Mouse (Mus musculus) spleen, adult 12 weeks (tissue): Measurements from ENCODE around the gene Ckm.

Experiments
- DNase-seq: peaks from one replicate; pipeline ENCODE4 v3.0.0; 2022; ENCODE audit warnings: low spot score

Ckm gene

DNA sequence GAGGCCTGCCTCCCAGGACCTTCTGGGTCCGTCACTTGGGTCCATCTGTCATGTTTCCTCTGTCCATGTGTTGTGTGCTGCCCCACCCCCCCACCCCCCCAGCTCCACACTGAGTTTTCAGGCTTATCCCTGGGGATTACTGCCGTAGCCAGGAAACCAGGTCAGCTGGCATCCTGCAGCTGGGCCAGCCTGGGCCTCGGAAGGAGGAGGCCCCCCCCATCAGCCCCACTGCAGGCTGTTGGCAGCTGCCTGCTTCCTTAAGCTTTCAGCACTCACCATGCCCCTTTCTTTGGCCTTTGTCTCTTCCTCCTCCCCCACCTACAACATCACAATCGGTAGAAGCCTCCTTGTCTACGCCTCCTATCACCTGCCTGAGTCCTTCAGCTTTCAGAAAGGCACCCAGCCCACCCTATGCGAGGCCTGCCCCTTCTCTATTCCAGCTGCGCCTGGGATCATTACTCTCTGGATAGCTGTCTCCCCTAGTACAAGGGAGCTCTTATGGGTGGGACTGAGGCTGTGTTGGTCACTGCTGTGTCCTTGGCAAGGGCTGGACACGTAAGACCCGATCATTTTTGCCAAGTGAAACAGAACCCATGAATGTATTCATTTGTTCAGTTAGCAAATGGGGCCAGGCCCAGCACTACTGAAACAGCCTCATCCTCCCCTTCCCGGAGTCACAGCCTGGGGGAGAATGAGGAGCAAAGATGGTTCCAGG, 15.7 kb upstream of the Ckm start:
- DNase-seq, result no peak

DNA sequence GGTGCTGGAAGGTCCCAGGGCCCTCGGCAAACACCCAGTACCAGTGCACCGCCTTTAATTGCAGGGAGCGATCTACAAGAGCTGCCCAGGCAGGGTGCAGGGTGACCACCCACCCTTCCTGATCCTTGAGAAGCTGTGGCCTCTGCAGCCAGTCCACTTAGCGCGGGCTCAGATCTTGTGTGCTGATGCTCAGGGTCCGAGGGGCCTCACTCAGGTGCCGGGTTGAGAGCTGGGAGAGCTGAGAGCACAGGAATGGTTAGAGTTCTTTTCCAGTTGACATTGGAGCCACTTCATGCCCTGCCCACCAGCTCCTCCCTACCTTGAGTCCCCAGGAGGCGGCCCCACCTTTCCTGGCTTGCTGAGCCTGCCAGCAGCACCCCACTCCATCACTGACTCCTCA, 10.1 kb upstream of the Ckm start:
- DNase-seq, result no peak

DNA sequence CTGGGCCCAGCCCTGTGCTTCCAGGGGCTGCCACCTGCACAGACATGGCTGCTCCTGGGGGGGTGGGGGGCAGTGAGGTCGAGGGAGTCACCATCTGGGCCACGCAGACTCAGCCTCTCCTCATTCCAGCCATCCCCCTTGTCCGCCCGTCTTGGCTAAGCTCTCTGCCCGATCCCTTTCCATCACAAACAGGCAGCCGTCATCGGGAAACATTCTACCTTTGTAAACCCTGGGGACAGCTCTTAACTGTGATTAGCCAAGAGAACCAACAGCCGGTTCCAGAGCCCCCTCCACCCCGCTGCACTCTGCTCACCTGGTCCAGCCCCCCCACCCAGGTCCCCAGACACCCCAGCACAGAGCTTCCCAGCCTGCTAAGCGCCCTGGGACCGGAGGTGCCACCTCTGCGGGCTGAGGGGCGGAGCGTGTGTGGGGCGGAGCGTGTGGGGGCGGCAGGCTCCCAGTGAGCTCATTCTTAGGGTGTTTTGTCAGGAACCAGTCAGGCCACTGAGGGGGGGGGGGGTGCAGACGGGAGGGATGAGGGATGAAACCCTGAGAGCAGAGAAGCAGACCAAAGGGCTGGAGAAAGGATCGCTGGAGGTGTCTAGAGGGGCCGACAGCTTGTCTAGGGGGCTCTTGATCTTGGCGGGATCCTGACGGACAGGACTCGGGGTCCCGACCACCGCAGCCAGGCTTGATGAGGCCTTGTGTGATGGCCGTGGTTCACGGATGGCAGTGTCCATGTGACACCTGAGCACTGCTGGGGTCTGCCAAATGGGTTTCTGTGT, 4.9 kb upstream of the Ckm start:
- no peak for DNase-seq

DNA sequence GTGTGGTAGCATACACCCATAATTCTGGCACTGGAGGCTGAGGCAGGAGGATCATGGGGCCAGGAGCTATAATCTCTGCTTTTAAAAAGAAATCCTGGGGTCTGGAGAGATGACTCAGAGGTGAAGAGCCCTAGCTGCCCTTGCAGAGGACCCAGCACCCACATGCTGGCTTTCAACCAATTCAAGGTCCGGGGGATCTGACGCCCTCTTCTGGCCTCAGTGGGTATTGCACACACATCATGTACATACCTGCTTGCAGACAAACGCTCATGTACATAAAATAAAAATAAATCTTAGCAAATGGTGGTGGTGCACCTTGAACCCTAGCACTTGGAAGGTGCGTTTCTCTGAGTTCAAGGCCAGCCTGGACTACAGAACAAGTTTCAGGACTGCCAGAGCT, 3.6 kb upstream of the Ckm start:
- no peak for DNase-seq

DNA sequence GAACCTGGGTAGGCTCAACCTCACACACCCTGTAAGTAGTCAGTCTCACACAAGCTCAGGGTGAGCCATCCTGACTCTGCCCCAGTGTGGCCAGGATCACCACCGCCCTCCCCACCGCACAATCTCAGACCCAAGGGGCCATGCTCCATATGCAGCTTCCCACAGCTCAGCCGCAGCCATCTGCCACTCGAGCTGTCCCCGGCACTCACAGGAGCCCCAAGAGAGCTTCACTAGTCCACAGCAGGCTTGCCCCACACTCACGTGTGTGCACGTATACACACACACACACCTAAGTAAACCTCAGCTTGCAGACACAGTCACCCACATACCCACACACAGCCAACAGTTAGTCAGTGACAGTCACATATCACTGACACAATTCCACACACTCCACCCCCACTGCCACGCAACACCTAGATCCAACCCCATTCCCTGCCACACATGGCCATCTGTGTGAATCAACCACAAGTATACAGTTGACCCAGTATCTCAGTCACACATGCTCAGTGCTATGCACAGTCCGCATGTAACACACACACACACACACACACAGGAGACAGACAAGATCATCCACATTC, 2.0 kb upstream of the Ckm start:
- no peak for DNase-seq

DNA sequence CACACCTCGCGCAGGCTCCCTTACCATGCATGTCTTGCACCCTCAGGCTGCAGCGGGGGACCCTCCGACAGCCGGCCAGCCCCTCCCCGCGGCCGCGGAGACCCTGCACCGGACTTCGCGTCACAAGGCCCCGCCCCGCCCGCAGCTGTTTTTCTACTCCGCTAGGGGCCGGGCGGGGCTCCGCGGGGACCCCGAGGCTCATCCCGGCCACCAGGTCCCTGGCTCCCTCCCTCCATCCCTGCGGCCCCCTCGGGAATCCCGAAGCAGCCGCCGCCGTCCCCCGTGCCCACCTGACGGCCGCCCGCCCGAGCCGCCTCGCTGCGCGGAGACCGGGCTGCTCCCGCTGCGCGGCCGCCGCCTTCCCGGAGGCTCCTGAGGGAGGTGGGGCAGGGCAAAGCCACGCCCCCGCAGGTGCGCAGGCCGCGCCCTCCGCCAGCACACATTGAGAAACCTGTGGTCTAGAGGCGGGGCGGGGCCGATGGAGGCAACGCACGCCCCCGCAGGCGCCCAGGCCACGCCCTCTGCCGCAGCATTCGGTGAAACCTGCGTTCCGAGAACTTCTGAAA, 762 bp upstream of the Ckm start, which contains the start of gene Klc3:
Gene Klc3, minus strand, starts transcription at position 374 of the 566 bp plus-strand sequence.
- peak; percentile 54 for DNase-seq

DNA sequence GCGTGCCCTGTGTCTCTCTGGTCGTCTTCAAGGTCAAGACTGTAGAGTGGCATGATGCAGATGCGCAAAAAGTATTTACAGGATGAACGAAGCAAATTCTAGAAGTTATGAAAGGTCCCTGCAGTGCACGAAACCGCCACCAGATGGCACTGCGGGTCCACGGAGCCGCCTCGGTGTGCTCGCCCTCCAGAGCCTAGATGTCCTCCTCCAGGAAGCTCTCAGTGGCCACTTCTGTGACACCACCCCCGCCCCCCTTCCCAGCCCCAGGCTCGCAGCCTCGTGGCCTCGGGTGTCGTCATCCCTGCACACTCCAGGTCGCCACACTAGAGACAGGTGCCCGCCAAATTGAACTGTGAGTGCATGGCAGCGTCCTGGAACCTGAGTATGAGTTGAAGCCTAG, 841 bp downstream of the Ckm start:
- DNase-seq, result peak; percentile 67

DNA sequence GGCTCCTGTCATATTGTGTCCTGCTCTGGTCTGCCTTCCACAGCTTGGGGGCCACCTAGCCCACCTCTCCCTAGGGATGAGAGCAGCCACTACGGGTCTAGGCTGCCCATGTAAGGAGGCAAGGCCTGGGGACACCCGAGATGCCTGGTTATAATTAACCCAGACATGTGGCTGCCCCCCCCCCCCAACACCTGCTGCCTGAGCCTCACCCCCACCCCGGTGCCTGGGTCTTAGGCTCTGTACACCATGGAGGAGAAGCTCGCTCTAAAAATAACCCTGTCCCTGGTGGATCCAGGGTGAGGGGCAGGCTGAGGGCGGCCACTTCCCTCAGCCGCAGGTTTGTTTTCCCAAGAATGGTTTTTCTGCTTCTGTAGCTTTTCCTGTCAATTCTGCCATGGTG, 5.2 kb downstream of the Ckm start:
- no peak for DNase-seq

DNA sequence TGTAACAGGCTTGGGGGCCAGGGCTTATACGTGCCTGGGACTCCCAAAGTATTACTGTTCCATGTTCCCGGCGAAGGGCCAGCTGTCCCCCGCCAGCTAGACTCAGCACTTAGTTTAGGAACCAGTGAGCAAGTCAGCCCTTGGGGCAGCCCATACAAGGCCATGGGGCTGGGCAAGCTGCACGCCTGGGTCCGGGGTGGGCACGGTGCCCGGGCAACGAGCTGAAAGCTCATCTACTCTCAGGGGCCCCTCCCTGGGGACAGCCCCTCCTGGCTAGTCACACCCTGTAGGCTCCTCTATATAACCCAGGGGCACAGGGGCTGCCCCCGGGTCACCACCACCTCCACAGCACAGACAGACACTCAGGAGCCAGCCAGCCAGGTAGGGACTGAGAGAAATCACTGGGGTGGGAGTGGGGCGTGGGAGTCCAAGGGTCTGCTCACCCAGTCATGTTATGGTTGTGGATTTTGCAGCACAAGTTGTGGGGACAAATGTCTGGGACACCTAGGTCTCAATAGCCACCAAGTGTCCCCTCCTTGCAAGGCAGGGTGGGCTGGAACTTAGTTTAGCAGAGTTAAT, 6.3 kb downstream of the Ckm start:
- no peak for DNase-seq

DNA sequence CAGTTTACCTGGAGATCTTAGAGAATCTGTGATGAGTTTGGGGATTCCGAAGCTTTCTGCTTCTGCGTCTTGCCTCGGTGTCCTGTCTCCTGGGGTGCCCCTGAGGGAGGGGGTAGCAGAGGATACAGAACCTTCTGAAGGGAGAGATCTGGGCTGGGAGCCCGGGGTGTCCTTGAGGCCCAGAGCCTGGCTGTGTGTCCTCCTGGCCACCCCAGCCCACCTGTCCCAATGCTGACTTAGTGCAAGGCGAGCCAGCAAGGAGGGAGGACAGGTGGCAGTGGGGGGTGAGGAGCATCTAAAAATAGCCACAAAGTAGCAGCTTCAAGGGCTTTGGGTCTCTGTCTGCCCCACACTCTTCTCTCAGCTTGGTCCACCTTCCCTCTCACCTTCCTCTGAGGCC, 7.2 kb downstream of the Ckm start:
- no peak for DNase-seq

DNA sequence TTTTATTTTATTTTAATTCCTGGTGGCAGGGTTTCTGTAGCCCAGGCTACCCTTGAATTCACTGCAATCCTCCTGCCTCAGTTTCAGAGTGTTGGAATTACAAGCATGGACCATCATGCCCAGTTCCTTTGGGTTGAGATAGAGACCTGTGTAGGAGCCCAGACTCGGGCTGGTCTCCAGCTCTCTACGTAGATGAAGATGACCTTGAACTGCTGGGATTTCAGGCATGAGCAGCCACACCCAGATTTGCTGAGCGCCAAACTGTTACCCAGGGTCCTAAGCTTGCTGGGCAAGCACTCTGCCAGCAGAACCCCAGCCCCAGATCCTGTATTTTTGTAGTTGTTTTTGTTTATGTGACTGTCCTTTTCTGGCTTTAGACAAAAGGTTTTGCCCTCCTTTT, 8.9 kb downstream of the Ckm start:
- DNase-seq, result no peak

DNA sequence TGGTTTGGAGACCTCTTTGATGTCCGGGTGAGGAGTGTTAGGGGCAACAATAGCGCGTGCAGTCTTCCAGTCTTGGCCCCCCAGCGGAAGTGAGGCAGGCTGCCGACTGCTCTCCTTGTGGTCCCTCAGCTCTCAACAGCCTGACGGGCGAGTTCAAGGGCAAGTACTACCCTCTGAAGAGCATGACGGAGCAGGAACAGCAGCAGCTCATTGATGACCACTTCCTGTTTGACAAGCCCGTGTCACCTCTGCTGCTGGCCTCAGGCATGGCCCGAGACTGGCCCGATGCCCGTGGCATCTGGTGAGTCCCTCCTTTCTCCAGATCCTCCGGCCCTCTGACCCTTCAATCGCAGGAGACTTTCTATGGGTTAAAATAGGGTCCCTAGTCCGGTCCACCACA, 12.0 kb downstream of the Ckm start:
- no peak for DNase-seq

DNA sequence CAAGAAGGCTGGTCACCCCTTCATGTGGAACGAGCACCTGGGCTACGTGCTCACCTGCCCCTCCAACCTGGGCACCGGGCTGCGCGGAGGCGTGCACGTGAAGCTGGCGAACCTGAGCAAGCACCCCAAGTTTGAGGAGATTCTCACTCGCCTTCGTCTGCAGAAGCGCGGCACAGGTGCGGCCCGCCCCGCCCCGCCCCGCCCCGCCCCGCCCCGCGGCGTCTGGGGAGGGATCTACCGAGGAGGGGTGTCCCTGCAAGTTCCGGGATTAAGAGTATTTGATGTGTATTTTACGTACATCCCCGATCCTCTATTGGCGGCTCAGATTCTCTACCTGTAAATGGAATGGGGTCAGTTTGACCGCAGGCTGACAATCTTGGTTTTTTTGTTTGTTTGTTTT, 15.5 kb downstream of the Ckm start:
- DNase-seq, result no peak

DNA sequence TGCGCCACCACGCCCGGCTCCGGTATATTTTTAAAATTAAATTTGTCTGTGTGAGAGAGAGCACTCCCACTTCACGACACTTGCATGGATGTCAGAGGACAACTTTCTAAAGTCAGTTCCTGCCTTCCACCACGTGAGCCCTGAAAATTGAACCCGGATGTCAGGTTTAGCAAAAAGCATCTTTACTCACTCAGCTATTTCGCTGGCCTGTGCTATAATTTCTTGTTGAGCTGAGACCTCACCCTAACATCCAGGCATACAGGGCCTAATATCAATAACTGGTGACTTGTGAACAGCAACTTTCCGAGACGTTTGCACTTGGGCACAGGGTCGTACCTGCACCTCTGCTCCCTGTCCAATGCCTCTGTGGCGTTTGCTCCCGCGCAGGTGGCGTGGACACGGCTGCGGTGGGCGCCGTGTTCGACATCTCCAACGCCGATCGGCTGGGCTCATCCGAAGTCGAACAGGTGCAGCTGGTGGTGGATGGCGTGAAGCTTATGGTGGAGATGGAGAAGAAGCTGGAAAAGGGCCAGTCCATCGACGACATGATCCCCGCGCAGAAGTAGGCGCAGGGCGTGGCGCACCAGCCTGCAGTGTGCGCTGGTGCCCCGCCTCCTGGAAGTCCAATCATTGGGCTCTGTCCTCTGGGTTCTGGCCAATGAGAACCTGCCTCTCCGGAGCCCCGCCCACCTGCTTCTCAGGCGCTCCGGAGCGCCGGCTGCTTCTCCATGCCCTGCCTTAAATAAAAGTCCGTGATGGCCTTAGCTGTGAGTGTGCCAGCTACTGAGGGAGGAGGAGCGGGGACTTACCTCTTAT, 16.5 kb downstream of the Ckm start:
- DNase-seq, result peak; percentile 57

DNA sequence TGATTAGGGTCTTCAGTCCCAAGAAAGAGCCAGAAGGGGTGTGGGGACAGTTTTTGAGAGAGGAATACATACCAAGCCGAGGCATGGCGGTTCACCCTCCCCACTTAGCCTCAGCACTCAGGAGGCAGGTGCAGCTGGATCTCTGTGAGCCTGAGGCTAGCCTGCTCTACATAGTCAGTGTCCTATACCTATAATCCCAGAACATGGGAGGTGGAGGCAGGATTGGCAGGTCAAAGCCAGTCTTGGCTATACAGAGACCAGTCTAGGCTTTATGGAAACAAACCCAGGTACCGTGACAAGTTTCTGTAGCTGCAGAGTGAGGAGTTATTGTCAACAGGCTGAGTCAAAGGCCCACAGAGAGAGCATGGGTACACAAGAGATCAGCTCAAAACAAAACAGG, 18.5 kb downstream of the Ckm start:
- no peak for DNase-seq

DNA sequence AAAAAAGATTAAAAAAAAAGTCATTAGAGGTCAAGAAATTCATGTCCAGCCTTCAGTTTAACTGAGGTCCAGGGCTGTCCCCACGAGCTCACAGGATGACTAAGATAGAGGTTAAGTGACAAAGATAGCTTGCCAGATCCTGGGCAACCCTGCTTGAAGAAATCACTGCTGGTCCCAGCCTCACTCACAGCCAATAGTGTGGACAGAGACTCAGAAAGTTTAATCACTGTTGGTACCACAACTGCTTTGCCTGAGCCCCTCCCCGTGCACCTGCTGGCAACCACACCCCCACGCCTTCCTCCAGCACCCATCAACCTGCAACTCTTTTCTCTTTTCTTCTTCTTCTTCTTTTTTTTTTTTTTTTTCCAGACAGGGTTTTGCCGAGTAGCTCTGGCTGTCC, 19.5 kb downstream of the Ckm start:
- no peak for DNase-seq

DNA sequence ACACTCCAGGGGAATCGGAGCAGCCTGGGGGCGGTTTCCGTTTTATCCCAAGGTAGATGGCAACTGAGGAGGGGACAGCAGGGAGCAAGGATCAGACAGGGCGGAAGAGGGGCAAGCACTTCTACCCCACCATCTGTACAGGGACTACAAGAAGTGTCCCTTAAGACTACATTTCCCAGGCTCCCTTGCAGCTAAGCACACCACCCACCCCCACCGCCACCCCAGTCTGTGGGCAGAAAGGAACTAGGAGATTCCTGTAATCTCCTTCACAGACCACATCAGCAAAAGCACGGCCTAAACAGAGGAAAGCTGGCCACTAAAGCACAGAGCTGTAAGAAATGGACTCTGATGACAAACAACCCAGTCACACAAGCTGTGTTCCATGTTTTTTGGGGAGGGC, 21.8 kb downstream of the Ckm start:
- DNase-seq, result no peak

DNA sequence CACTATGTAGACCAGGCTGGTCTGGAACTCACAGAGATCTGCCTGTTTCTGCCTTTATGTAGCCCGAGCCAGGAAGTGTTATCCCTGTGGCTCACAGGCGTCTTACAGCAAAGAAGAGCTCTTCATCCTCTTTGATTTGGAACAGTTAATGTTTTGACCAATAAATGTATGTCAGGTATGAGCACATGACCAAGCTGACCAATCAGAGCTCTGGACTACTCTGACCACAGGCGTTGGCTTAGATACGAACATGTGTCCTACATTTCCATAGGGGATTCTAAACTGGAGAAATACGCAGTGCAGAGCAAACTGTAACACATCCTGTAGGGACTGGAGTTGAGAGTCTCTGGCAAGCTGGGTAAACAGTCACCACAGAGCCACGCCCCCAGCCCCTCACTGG, 22.3 kb downstream of the Ckm start:
- no peak for DNase-seq

DNA sequence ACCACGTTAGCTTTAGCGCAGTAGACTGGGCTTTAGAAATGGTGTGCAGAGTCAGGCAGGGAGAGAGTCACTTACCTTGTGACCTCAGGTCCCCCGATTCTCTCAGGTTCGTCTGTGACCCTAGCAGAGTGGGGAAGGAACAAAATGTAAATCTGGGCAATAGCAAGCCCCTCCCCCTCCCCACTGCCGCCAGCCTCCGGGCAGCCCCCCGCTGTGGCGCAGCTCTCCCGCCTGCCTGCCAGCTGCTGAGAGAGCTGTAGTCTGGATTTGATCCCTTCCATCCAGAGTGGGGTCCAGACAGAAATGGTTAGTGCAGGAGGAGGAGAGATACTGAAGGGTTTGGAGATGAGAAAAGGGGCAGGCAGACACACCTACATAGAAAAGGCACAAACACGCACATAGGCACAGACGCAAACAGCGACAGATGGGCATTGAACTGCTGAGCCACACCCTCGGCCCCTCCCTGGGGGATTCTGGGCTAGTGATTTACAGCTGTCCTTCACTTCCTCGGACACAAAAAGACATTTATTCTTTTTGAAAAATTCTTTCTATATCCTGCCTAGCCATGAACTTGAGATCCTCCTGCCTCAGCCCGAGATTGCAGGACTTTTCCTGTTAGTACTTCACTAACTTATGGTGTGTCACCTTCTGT, 23.5 kb downstream of the Ckm start:
- no peak for DNase-seq

DNA sequence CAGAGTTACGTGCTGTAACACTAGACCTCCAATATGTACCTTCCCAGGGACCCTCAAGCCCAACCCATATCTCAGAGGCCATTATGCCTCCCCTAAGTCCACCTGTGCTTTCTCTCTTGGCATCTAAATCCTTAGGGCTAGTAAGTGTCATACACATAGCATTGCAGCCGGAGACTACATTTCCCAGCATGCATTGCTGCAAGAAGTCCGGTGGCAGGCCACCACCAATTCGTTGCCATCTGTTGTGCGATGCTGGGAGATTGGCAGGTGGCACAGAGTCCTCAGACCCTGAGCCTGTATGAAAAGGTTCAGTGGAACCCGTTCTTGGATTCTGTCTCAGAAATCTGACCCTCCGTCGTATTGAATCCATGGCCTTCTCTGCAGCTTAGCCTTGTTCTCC, 25.1 kb downstream of the Ckm start:
- DNase-seq, result no peak

DNA sequence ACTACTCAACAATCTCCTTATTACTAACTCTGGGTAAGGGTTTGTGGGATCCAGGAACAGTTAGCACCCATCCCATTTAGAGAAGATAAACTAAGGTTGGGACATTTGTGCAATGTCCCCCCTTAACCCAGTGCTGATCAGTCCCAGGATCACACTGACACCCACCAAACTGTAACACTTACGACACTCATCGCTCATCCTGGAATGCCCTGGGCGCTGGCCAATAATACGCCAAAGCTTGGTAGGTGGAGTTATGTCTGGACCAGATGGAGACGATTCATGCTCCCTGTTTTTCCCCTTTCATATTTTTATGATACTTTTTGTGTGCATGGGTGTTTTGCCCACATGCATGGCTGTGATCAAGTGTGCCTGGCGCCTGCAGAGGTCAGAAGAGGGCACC, 25.8 kb downstream of the Ckm start:
- DNase-seq, result no peak
